ENCODE assay signal across 7 mouse cellular contexts in the genomic region with DNA sequence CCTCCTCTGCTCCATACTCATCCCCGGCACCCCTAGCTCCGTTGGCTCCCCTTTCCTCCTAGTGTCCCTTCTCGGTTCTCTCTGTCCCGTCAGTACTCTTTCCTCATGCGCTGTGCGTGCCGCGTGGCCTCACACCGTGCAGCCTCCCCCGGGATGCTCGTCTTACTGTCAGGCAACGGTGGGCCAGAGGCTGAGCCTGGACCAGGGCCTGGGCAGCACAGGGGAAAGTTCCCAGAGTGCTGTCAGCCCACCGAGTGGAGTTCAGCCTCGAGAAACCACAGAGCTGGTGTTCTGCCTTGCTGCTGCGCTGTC. TPM values are rescaled to one million over a fixed set of nuclear protein-coding genes. Genes with fewer than 3 reads are reported as not detected.
A peak's percentile ranks its signal among the peaks of the same experiment; 100 is the strongest.
DNase-seq lines count a peak whose midpoint lies in the region; ATAC-seq and TF ChIP-seq lines count a peak whose summit lies in the region.

No protein-coding gene starts in this region.

- H3K4me1 ChIP-seq in testis, adult 2 months (ENCODE audit: control insufficient read depth, insufficient read depth, low read length) = peaks cover 13% of the 10 kb centered on the region
- H3K4me1 ChIP-seq in embryonic facial prominence, embryonic 11.5 days (ENCODE audit: control insufficient read depth, insufficient read depth, low read length) = peaks cover 7% of the 10 kb centered on the region; the same call in 1 of the 2 replicates
- peaks cover 6% of the 10 kb centered on the region; the same call in 1 of the 2 replicates for H3K4me1 ChIP-seq in lung, postnatal 0 days (ENCODE audit: insufficient read depth, low read depth, low read length)

- no peak for DNase-seq in testis, postnatal 10 days (ENCODE audit: low spot score)
- DNase-seq in embryonic facial prominence, embryonic 11.5 days (ENCODE audit: low spot score) = peak; percentile 22
- peak; percentile 17 to 27 for DNase-seq in heart, postnatal 14 days
- peak; percentile 36 for DNase-seq in lung, postnatal 0 days (ENCODE audit: low spot score)
- DNase-seq in yolk sac, embryonic 10.5 days (ENCODE audit: low spot score) = peak; percentile 51
- DNase-seq in urinary bladder, adult 18-20 months (ENCODE audit: low spot score in 2 of 2) = no peak

- no peaks in the 10 kb centered on the region for H3K27me3 ChIP-seq in testis, adult 2 months (ENCODE audit: control insufficient read depth, insufficient read depth, low read length)
- H3K27me3 ChIP-seq in embryonic facial prominence, embryonic 11.5 days (ENCODE audit: control insufficient read depth, insufficient read depth, low read length) = no peaks in the 10 kb centered on the region
- H3K27me3 ChIP-seq in lung, postnatal 0 days (replicated peaks; ENCODE audit: insufficient read depth, low read length) = no peaks in the 10 kb centered on the region

- WGBS in embryonic facial prominence, embryonic 11.5 days = 1% methylated on average over 15 of the region's 15 CpGs
- under 1% methylated on average over 15 of the region's 15 CpGs for WGBS in lung, postnatal 0 days

- H3K9me3 ChIP-seq in embryonic facial prominence, embryonic 11.5 days (replicated peaks; ENCODE audit: control insufficient read depth, low read length) = no peaks in the 10 kb centered on the region
- no peaks in the 10 kb centered on the region for H3K9me3 ChIP-seq in lung, postnatal 0 days (ENCODE audit: low read length)

- H3K9ac ChIP-seq in embryonic facial prominence, embryonic 11.5 days (replicated peaks; ENCODE audit: low read length) = peak overlapping the region; percentile 67
- H3K9ac ChIP-seq in lung, postnatal 0 days (replicated peaks; ENCODE audit: low read depth) = peak overlapping the region; percentile 73

- TF ChIP-seq CTCF in testis, adult 2 months (IDR thresholded peaks at IDR 0.05; ENCODE audit: control insufficient read depth, insufficient read depth, insufficient replicate concordance, low read depth, low read length) = no peak
- no peak for TF ChIP-seq CTCF in lung, postnatal 0 days (IDR thresholded peaks at IDR 0.05)

- intact Hi-C loops in heart, postnatal 14 days (cut with DNase I) = no loop called here

- H3K36me3 ChIP-seq in testis, adult 2 months (ENCODE audit: control insufficient read depth, insufficient read depth, low read length) = no peaks in the 10 kb centered on the region
- no peaks in the 10 kb centered on the region for H3K36me3 ChIP-seq in embryonic facial prominence, embryonic 11.5 days (replicated peaks; ENCODE audit: control insufficient read depth, insufficient read depth, low read depth, low read length)
- no peaks in the 10 kb centered on the region for H3K36me3 ChIP-seq in lung, postnatal 0 days (ENCODE audit: insufficient read depth, low read length)

- H3K4me2 ChIP-seq in embryonic facial prominence, embryonic 11.5 days (ENCODE audit: low read depth, low read length) = peak overlapping the region; percentile 81
- H3K4me2 ChIP-seq in lung, postnatal 0 days (replicated peaks; ENCODE audit: low read depth, low read length) = peak overlapping the region; percentile 92

- H3K27ac ChIP-seq in testis, adult 2 months (ENCODE audit: control insufficient read depth, insufficient read depth, low read depth, low read length) = peak overlapping the region; percentile 83
- no peak overlapping the region for H3K27ac ChIP-seq in embryonic facial prominence, embryonic 11.5 days (replicated peaks; ENCODE audit: low read depth, low read length)
- H3K27ac ChIP-seq in lung, postnatal 0 days (ENCODE audit: low read length) = no peak overlapping the region

- no peak for TF ChIP-seq POLR2A in testis, adult 2 months (IDR thresholded peaks at IDR 0.05; ENCODE audit: control insufficient read depth, low read depth, low read length)

- no peak for TF ChIP-seq EP300 in lung, postnatal 0 days (IDR thresholded peaks at IDR 0.05)

- peak; percentile 72 for ATAC-seq in embryonic facial prominence, embryonic 11.5 days (replicated peaks; ENCODE audit: insufficient number of reproducible peaks, low FRiP score, low TSS enrichment, low read depth)
- ATAC-seq in lung, postnatal 0 days = no peak

- peak overlapping the region; percentile 95 for H3K4me3 ChIP-seq in testis, adult 2 months (ENCODE audit: control insufficient read depth, low read depth, low read length)
- peak overlapping the region; percentile 80 for H3K4me3 ChIP-seq in embryonic facial prominence, embryonic 11.5 days (ENCODE audit: low read depth, low read length)
- H3K4me3 ChIP-seq in lung, postnatal 0 days (ENCODE audit: low read depth, low read length) = peak overlapping the region; percentile 79

RNA-seq across cellular contexts. Expression of a gene that starts 0.5 kb away (rescaled TPM):
- polyA plus RNA-seq in testis, adult 2 months (2012; rRNA removed) = 11.6 and 12.2 TPM in 2 replicates
- polyA plus RNA-seq in embryonic facial prominence, embryonic 11.5 days (2014; fragmentation: Nextera tagmentation; extraction: Ambion mirVana) = 13.5 and 14.9 TPM in 2 replicates
- total RNA-seq in heart, postnatal 14 days (2021) = 1 to 10 TPM; 7.1 to 7.4 TPM
- 12.0 and 12.6 TPM in 2 replicates for polyA plus RNA-seq in lung, postnatal 0 days (2015; fragmentation: Nextera tagmentation; extraction: Ambion mirVana)

Comparison
In these comparisons a context has a peak if more than half of its experiments do, and no peak if none do; other contexts are left out.
1. DNase-seq: peak in embryonic facial prominence, embryonic 11.5 days (single experiment), heart, postnatal 14 days (2 of 2), lung, postnatal 0 days (single experiment) and yolk sac, embryonic 10.5 days (single experiment); none in testis, postnatal 10 days (single experiment) and urinary bladder, adult 18-20 months (0 of 2).
2. Peak in every context shown above with its lines, with median percentiles within 50 percentile points of each other: H3K4me3 ChIP-seq.